8 mouse cellular contexts compared by ENCODE assay signal in the genomic region with DNA sequence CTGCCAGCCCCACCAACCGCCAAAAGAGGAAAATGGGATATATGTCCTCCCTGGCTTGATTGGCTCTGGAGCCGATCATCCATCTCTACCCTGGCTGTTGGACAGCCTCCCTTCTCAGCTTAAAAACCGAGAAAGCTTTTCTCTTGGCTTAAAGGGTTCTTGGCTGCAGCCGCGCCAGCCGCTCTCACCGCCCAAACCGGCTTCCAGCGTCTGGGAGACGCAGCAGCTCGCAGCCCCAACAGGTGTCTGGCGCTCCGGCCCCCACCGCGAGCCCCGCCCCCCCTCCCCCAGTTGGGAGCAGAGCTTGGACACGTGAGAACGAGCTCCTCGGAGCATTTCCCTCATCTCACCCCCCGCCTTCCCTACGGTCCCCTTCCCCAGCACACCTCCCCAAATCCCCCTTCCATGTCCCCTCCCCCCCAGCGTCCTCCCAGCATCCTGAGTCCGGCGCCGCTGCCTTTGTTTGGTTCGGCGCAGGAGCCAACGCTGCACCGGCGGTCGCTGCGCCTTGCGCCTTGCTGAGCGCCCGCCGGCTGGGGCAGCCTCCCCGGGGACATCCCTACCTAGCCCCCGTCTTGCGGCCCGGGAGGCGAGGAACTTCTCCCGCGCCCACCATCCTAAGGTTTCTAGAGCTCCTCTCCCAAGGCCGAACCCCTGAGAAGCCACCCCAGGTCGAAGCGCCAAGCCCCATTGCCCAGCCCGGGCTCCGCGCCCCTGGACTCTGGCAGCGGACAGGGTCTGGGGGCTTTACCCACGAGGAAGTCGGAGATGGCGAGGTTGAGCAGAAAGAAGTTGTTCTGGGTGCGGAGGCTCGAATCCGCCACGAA. TPM values are rescaled to one million over a fixed set of nuclear protein-coding genes. Genes with fewer than 3 reads are reported as not detected.
A peak's percentile ranks its signal among the peaks of the same experiment; 100 is the strongest.
DNase-seq lines count a peak whose midpoint lies in the region; ATAC-seq lines count a peak whose summit lies in the region.
"Had no signal": no experiment of that assay in that cellular context is flagged by ENCODE, and none has a peak within 500 bp of the region (broad histone marks: within the 10 kb centered on the region; RNA-seq: fewer than 3 reads in every experiment).

No protein-coding gene starts in this region.

- H3K4me2 ChIP-seq in lung, embryonic 16.5 days (ENCODE audit: low read depth, low read length): peak overlapping the region; percentile 98
- peak overlapping the region; percentile 97 for H3K4me2 ChIP-seq in embryonic facial prominence, embryonic 11.5 days (ENCODE audit: low read depth, low read length)
- H3K4me2 ChIP-seq in hindbrain, embryonic 12.5 days (replicated peaks): peak overlapping the region; percentile 85
- peak overlapping the region; percentile 94 for H3K4me2 ChIP-seq in midbrain, embryonic 16.5 days (ENCODE audit: low read length)

- H3K9ac ChIP-seq in lung, embryonic 16.5 days (ENCODE audit: low read length): no peak overlapping the region
- peak overlapping the region; percentile 9; the same call in 1 of the 2 replicates for H3K9ac ChIP-seq in embryonic facial prominence, embryonic 11.5 days (replicated peaks; ENCODE audit: low read length)
- peak overlapping the region; percentile 59 for H3K9ac ChIP-seq in hindbrain, embryonic 12.5 days
- peak overlapping the region; percentile 67 for H3K9ac ChIP-seq in midbrain, embryonic 16.5 days (ENCODE audit: low read depth, low read length)

- H3K4me3 ChIP-seq in lung, embryonic 16.5 days (ENCODE audit: low read length): peak overlapping the region; percentile 58
- H3K4me3 ChIP-seq in embryonic facial prominence, embryonic 11.5 days (ENCODE audit: low read depth, low read length): peak overlapping the region; percentile 43
- peak overlapping the region; percentile 54 for H3K4me3 ChIP-seq in hindbrain, embryonic 12.5 days
- H3K4me3 ChIP-seq in midbrain, embryonic 16.5 days (ENCODE audit: low read depth, low read length): peak overlapping the region; percentile 61

- no peaks in the 10 kb centered on the region for H3K36me3 ChIP-seq in lung, embryonic 16.5 days (ENCODE audit: control insufficient read depth, insufficient read depth, low read length)
- no peaks in the 10 kb centered on the region for H3K36me3 ChIP-seq in embryonic facial prominence, embryonic 11.5 days (replicated peaks; ENCODE audit: control insufficient read depth, insufficient read depth, low read depth, low read length)
- no peaks in the 10 kb centered on the region for H3K36me3 ChIP-seq in hindbrain, embryonic 12.5 days
- no peaks in the 10 kb centered on the region for H3K36me3 ChIP-seq in midbrain, embryonic 16.5 days (ENCODE audit: control insufficient read depth, insufficient read depth, low read length)

- WGBS in lung, embryonic 16.5 days: 2% methylated on average over 56 of the region's 57 CpGs
- 1% methylated on average over 53 of the region's 57 CpGs for WGBS in embryonic facial prominence, embryonic 11.5 days
- 2% methylated on average over 56 of the region's 57 CpGs for WGBS in hindbrain, embryonic 12.5 days
- under 1% methylated on average over 48 of the region's 57 CpGs for WGBS in midbrain, embryonic 16.5 days

- peaks cover 11% of the 10 kb centered on the region for H3K4me1 ChIP-seq in lung, embryonic 16.5 days (replicated peaks; ENCODE audit: control insufficient read depth, insufficient read depth, low read length)
- H3K4me1 ChIP-seq in embryonic facial prominence, embryonic 11.5 days (ENCODE audit: control insufficient read depth, insufficient read depth, low read length): peaks cover 2% of the 10 kb centered on the region; the same call in 1 of the 2 replicates
- H3K4me1 ChIP-seq in hindbrain, embryonic 12.5 days: peaks cover 47% of the 10 kb centered on the region
- H3K4me1 ChIP-seq in midbrain, embryonic 16.5 days (ENCODE audit: control insufficient read depth, insufficient read depth, low read length): peaks cover 18% of the 10 kb centered on the region

- no peak for DNase-seq in lung, postnatal 10 days
- no peak for DNase-seq in embryonic facial prominence, embryonic 11.5 days (ENCODE audit: low spot score)
- no peak for DNase-seq in gastrocnemius, postnatal 10 days
- DNase-seq in frontal cortex, postnatal 25 days (ENCODE audit: low spot score in 2 of 2): no peak

- no peak for ATAC-seq in lung, embryonic 16.5 days (ENCODE audit: low read depth)
- no peak for ATAC-seq in embryonic facial prominence, embryonic 11.5 days (replicated peaks; ENCODE audit: insufficient number of reproducible peaks, low FRiP score, low TSS enrichment, low read depth)
- no peak; the same call in 1 of the 2 replicates for ATAC-seq in hindbrain, embryonic 12.5 days (ENCODE audit: low FRiP score)
- peak; percentile 5; the same call in 1 of the 2 replicates for ATAC-seq in midbrain, embryonic 16.5 days

- H3K27ac ChIP-seq in lung, embryonic 16.5 days (ENCODE audit: low read length): no peak overlapping the region
- no peak overlapping the region; the same call in 1 of the 2 replicates for H3K27ac ChIP-seq in embryonic facial prominence, embryonic 11.5 days (replicated peaks; ENCODE audit: low read depth, low read length)
- 0 out of 2 replicates have a peak overlapping the region, but pooled peaks have one; percentile 44 for H3K27ac ChIP-seq in hindbrain, embryonic 12.5 days
- no peak overlapping the region for H3K27ac ChIP-seq in midbrain, embryonic 16.5 days (ENCODE audit: low read length)

- no peaks in the 10 kb centered on the region for H3K9me3 ChIP-seq in lung, embryonic 16.5 days (ENCODE audit: control insufficient read depth, low read length)
- no peaks in the 10 kb centered on the region for H3K9me3 ChIP-seq in embryonic facial prominence, embryonic 11.5 days (replicated peaks; ENCODE audit: control insufficient read depth, low read length)
- H3K9me3 ChIP-seq in hindbrain, embryonic 12.5 days (replicated peaks): no peaks in the 10 kb centered on the region
- no peaks in the 10 kb centered on the region for H3K9me3 ChIP-seq in midbrain, embryonic 16.5 days (replicated peaks; ENCODE audit: control insufficient read depth, low read length, poor library complexity, severe bottlenecking)

- peaks cover 69% of the 10 kb centered on the region for H3K27me3 ChIP-seq in lung, embryonic 16.5 days (ENCODE audit: control insufficient read depth, insufficient read depth, low read depth, low read length)
- peaks cover 62% of the 10 kb centered on the region for H3K27me3 ChIP-seq in embryonic facial prominence, embryonic 11.5 days (ENCODE audit: control insufficient read depth, insufficient read depth, low read length)
- peaks cover 73% of the 10 kb centered on the region for H3K27me3 ChIP-seq in hindbrain, embryonic 12.5 days
- peaks cover 20% of the 10 kb centered on the region for H3K27me3 ChIP-seq in midbrain, embryonic 16.5 days (ENCODE audit: control insufficient read depth, insufficient read depth, low read depth, low read length)

RNA-seq across cellular contexts. Expression of a gene that starts 0.9 kb away (rescaled TPM):
- polyA plus RNA-seq in lung, embryonic 16.5 days (2015; fragmentation: Nextera tagmentation; extraction: Ambion mirVana): not detected in 2 replicates
- polyA plus RNA-seq in embryonic facial prominence, embryonic 11.5 days (2014; fragmentation: Nextera tagmentation; extraction: Ambion mirVana): 0.41 and 0.52 TPM in 2 replicates
- polyA plus RNA-seq in hindbrain, embryonic 12.5 days (2016; fragmentation: Nextera tagmentation; extraction: Ambion mirVana): 4.1 and 4.2 TPM in 2 replicates
- polyA plus RNA-seq in midbrain, embryonic 16.5 days (2015; fragmentation: Nextera tagmentation; extraction: Ambion mirVana): 3.3 TPM in 2 replicates
- under 1 TPM; 0.29 to 0.42 TPM for total RNA-seq in gastrocnemius, postnatal 10 days (2021)
- polyA plus RNA-seq: erythroblast, embryonic 14.5 days had no signal

RNA-seq across cellular contexts. Expression of a gene that starts 15.7 kb away (rescaled TPM):
- polyA plus RNA-seq in lung, embryonic 16.5 days (2015; fragmentation: Nextera tagmentation; extraction: Ambion mirVana): 29.9 and 30.3 TPM in 2 replicates
- polyA plus RNA-seq in embryonic facial prominence, embryonic 11.5 days (2014; fragmentation: Nextera tagmentation; extraction: Ambion mirVana): 31.5 and 33.0 TPM in 2 replicates
- 52.2 and 53.8 TPM in 2 replicates for polyA plus RNA-seq in hindbrain, embryonic 12.5 days (2016; fragmentation: Nextera tagmentation; extraction: Ambion mirVana)
- 75.5 and 76.1 TPM in 2 replicates for polyA plus RNA-seq in midbrain, embryonic 16.5 days (2015; fragmentation: Nextera tagmentation; extraction: Ambion mirVana)
- 10 to 100 TPM; 18.1 to 21.5 TPM for total RNA-seq in gastrocnemius, postnatal 10 days (2021)

RNA-seq across cellular contexts. Expression of a gene that starts 33.0 kb away (rescaled TPM):
- 26.3 and 27.4 TPM in 2 replicates for polyA plus RNA-seq in lung, embryonic 16.5 days (2015; fragmentation: Nextera tagmentation; extraction: Ambion mirVana)
- polyA plus RNA-seq in embryonic facial prominence, embryonic 11.5 days (2014; fragmentation: Nextera tagmentation; extraction: Ambion mirVana): 25.5 and 28.1 TPM in 2 replicates
- polyA plus RNA-seq in hindbrain, embryonic 12.5 days (2016; fragmentation: Nextera tagmentation; extraction: Ambion mirVana): 30.0 and 31.4 TPM in 2 replicates
- 34.9 and 35.7 TPM in 2 replicates for polyA plus RNA-seq in midbrain, embryonic 16.5 days (2015; fragmentation: Nextera tagmentation; extraction: Ambion mirVana)
- 10 to 100 TPM; 10.4 to 12.1 TPM for total RNA-seq in gastrocnemius, postnatal 10 days (2021)
